Mouse (Mus musculus): ENCODE data around the gene Gpc6.

GRCm38 (mm10) chr14:117916577-117916976 is 991.5 kb downstream of the Gpc6 start:
- no peak for TF ChIP-seq CTCF (IDR thresholded peaks at IDR 0.05; ENCODE audit: borderline replicate concordance, insufficient read depth, low read length)
- no peak for TF ChIP-seq POLR2A (IDR thresholded peaks at IDR 0.05; ENCODE audit: low read depth, low read length)
